ENCODE assay signal across 18 mouse cellular contexts in the genomic region with DNA sequence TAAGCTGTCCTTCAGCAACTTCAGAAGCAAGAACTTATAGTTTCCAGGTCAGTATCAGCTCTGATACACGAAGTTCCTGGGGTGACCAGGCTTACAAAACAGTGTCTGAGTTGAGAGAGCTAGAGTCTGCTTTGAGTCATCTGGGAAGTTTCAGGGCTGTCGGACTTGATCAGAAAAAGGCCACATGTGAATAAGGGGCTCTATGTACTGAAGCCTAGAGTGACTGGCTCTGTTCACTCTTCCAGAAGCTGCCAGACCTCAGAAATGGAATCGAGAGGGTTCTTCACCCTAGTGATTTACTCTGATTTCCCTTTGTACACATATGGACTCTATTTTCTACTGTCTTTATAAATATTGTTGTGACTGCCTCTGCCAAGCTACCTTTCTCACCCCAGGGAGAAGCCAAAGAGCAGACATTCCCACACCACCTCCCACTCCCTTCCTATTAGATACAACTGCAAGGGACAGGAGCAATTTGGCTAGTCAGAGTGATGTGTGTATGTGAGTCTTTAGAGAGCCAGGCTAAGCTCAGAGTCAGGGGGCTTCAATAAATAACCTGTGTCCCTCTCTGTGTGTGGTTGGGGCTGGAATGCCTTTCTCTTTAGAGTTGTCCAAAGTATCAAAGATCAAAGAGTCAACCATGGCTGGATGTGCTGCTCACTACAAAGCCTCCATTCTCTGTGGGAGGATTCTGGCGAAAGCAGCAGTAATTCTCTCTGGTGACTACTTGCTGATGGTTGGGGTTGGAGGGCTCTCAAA.
A peak's percentile ranks its signal among the peaks of the same experiment; 100 is the strongest.
DNase-seq lines count a peak whose midpoint lies in the region; ATAC-seq and TF ChIP-seq lines count a peak whose summit lies in the region.
"Had no signal": no experiment of that assay in that cellular context is flagged by ENCODE, and none has a peak within 500 bp of the region (broad histone marks: within the 10 kb centered on the region; RNA-seq: fewer than 3 reads in every experiment).

No protein-coding gene starts in this region.

- WGBS in heart, embryonic 11.5 days (ENCODE audit: insufficient replicate concordance): 52% methylated on average over 4 of the region's 4 CpGs

- H3K27me3 ChIP-seq in heart, embryonic 11.5 days (ENCODE audit: control insufficient read depth, insufficient read depth, low read length): no peaks in the 10 kb centered on the region
- H3K27me3 ChIP-seq: embryonic facial prominence, embryonic 12.5 days; forebrain, embryonic 12.5 days; heart, embryonic 13.5 days had no signal

- no peaks in the 10 kb centered on the region for H3K36me3 ChIP-seq in heart, embryonic 11.5 days (ENCODE audit: control insufficient read depth, insufficient read depth, low read length)
- H3K36me3 ChIP-seq: embryonic facial prominence, embryonic 12.5 days; forebrain, embryonic 12.5 days; heart, embryonic 13.5 days had no signal

- no peak for TF ChIP-seq POLR2A in embryonic fibroblast, embryonic 13.5 days (IDR thresholded peaks at IDR 0.05; ENCODE audit: low read depth, low read length)

- H3K9ac ChIP-seq in heart, embryonic 11.5 days (ENCODE audit: low read depth, low read length): no peak overlapping the region
- H3K9ac ChIP-seq: embryonic facial prominence, embryonic 12.5 days; forebrain, embryonic 12.5 days; heart, embryonic 13.5 days; liver, postnatal 0 days had no signal

- DNase-seq in kidney, postnatal 4 days: peak; percentile 20 to 41
- no peak for DNase-seq in kidney, postnatal 25 days
- DNase-seq in NIH3T3 (ENCODE audit: low read depth): peak; percentile 10
- peak; percentile 68 for DNase-seq in embryo, embryonic 10 days (ENCODE audit: low spot score)
- DNase-seq in right cerebral cortex, adult 2 months (ENCODE audit: low spot score in 2 of 2): no peak
- DNase-seq: cerebellum, adult 9-11 months; heart, postnatal 4 days; kidney, postnatal 36 days; liver; liver, postnatal 0 days; right cerebral cortex, postnatal 14 days; thymus, postnatal 14 days had no signal

- no peak overlapping the region for H3K4me3 ChIP-seq in embryonic fibroblast, embryonic 13.5 days (ENCODE audit: insufficient read depth, low read length)
- no peak overlapping the region for H3K4me3 ChIP-seq in heart, embryonic 11.5 days (ENCODE audit: low read depth, low read length)
- H3K4me3 ChIP-seq: embryonic facial prominence, embryonic 12.5 days; forebrain, embryonic 12.5 days; heart, embryonic 13.5 days had no signal

- H3K4me1 ChIP-seq in embryonic fibroblast, embryonic 13.5 days (ENCODE audit: control insufficient read depth, insufficient read depth, low read length): no peaks in the 10 kb centered on the region; the same call in 1 of the 2 replicates
- H3K4me1 ChIP-seq in heart, embryonic 11.5 days (ENCODE audit: control insufficient read depth, insufficient read depth, low read length): no peaks in the 10 kb centered on the region
- H3K4me1 ChIP-seq: forebrain, embryonic 12.5 days; heart, embryonic 13.5 days had no signal

- ATAC-seq in heart, embryonic 11.5 days (replicated peaks; ENCODE audit: insufficient number of reproducible peaks, low FRiP score, low TSS enrichment): no peak
- ATAC-seq: liver, postnatal 0 days; midbrain, embryonic 16.5 days had no signal

- no peak for TF ChIP-seq CTCF in embryonic fibroblast, embryonic 13.5 days (IDR thresholded peaks at IDR 0.05; ENCODE audit: borderline replicate concordance, insufficient read depth, low read length)

- no peaks in the 10 kb centered on the region for H3K9me3 ChIP-seq in heart, embryonic 11.5 days (replicated peaks; ENCODE audit: control insufficient read depth, low read length)
- H3K9me3 ChIP-seq: embryonic facial prominence, embryonic 12.5 days; forebrain, embryonic 12.5 days; heart, embryonic 13.5 days had no signal

- peak overlapping the region; percentile 52; the same call in 1 of the 2 replicates for H3K27ac ChIP-seq in embryonic fibroblast, embryonic 13.5 days (ENCODE audit: insufficient read depth, low read length)
- H3K27ac ChIP-seq in heart, embryonic 11.5 days (ENCODE audit: low read depth, low read length): no peak overlapping the region
- H3K27ac ChIP-seq: embryonic facial prominence, embryonic 12.5 days; forebrain, embryonic 12.5 days; heart, embryonic 13.5 days had no signal

- no peak overlapping the region for H3K4me2 ChIP-seq in heart, embryonic 11.5 days
- H3K4me2 ChIP-seq: embryonic facial prominence, embryonic 12.5 days; forebrain, embryonic 12.5 days; heart, embryonic 13.5 days had no signal

Comparison
In these comparisons a context has a peak if more than half of its experiments do, and no peak if none do; other contexts are left out.
1. DNase-seq: peak in kidney, postnatal 4 days (2 of 2), NIH3T3 (single experiment) and embryo, embryonic 10 days (single experiment); none in kidney, postnatal 25 days (0 of 2) and right cerebral cortex, adult 2 months (0 of 2).